Mouse (Mus musculus) midbrain, embryonic 11.5 days (tissue): ENCODE results near the gene Noc4l. TPM values are rescaled to one million over a fixed set of nuclear protein-coding genes. Genes with fewer than 3 reads are reported as not detected.

Source experiments
- ATAC-seq: fragments of 200-750 bp; cut with Nextera tagmentation; 2 replicates; pipeline ENCODE4 v1.8.0; 2017; ENCODE audit warnings: moderate TSS enrichment, moderate library complexity; ENCODE audit not compliant: low FRiP score
- DNase-seq: peaks from one replicate; pipeline ENCODE4 v3.0.0; 2015; ENCODE audit warnings: low spot score; ENCODE audit errors: missing footprints
- H3K27ac ChIP-seq: fragments of 300-500 bp; sonication (generic); 2 replicates; pipeline ENCODE4 v1.5.1; 2014; ENCODE audit warnings: low read depth, low read length
- H3K27me3 ChIP-seq: fragments of 300-500 bp; sonication (generic); 2 replicates; pipeline ENCODE4 v1.6.1; 2014; ENCODE audit warnings: mild to moderate bottlenecking, low read length, moderate library complexity, mixed read lengths; ENCODE audit not compliant: control insufficient read depth, insufficient read depth
- H3K36me3 ChIP-seq: fragments of 300-500 bp; sonication (generic); 2 replicates; pipeline ENCODE4 v1.6.1; 2014; ENCODE audit warnings: mild to moderate bottlenecking, low read length, moderate library complexity, mixed read lengths; ENCODE audit not compliant: control insufficient read depth, insufficient read depth
- H3K4me1 ChIP-seq: fragments of 300-500 bp; sonication (generic); 2 replicates; pipeline ENCODE4 v1.6.1; 2014; ENCODE audit warnings: low read length; ENCODE audit not compliant: control insufficient read depth, insufficient read depth
- H3K4me2 ChIP-seq: fragments of 300-500 bp; sonication (generic); 2 replicates; pipeline ENCODE4 v1.6.1; 2014; ENCODE audit warnings: mild to moderate bottlenecking, moderate library complexity
- H3K4me3 ChIP-seq: fragments of 300-500 bp; sonication (generic); 2 replicates; pipeline ENCODE4 v1.5.1; 2014; ENCODE audit warnings: low read depth, low read length
- H3K9ac ChIP-seq: fragments of 300-500 bp; sonication (generic); 2 replicates; pipeline ENCODE4 v1.6.1; 2014; ENCODE audit warnings: low read length
- H3K9me3 ChIP-seq: fragments of 300-500 bp; sonication (generic); 2 replicates; pipeline ENCODE4 v1.6.1; 2016; ENCODE audit warnings: low read length; ENCODE audit not compliant: control insufficient read depth
- WGBS: fragments of 180-500 bp; shearing (Covaris S2); extraction: QIAGEN DNeasy Blood & Tissue Kit; methylation state at CpG from one replicate; pipeline ENCODE4 v1.1.7; 2014; 5-methylcytosine and 5-hydroxymethylcytosine counted together
- polyA plus RNA-seq: library from polyadenylated mRNA; unstranded; fragments of >200 nt; fragmentation: Nextera tagmentation; extraction: Ambion mirVana; gene quantifications from 2 replicates; pipeline ENCODE4 v1.2.1, GENCODE M21; 2014

Gene Noc4l
- polyA plus RNA-seq, 1 experiment from 2014 or later = 54.7 TPM

- Histone ChIP-seq H3K27ac (no peak overlapping the region), H3K9me3 (no peaks in the 10 kb centered on the region), H3K27me3 (no peaks in the 10 kb centered on the region), H3K9ac (no peak overlapping the region), H3K4me1 (no peaks in the 10 kb centered on the region), H3K36me3 (no peaks in the 10 kb centered on the region), H3K4me2 (no peak overlapping the region), H3K4me3 (no peak overlapping the region)
- peak; percentile 41 for DNase-seq
- 84% methylated on average over 5 of the region's 5 CpGs for WGBS
- no peak for ATAC-seq
Measured at GRCm38 (mm10) chr5:110611435-110612158, 41.6 kb downstream of the Noc4l start.

GRCm38 (mm10) chr5:110610484-110610883, 42.7 kb downstream of the Noc4l start:
- 94% methylated on average over 7 of the region's 7 CpGs for WGBS
- no peak overlapping the region for H3K9ac ChIP-seq
- H3K36me3 ChIP-seq = no peaks in the 10 kb centered on the region
- H3K4me3 ChIP-seq = no peak overlapping the region
- ATAC-seq = no peak
- no peak overlapping the region for H3K4me2 ChIP-seq
- H3K27me3 ChIP-seq = no peaks in the 10 kb centered on the region
- DNase-seq = peak; percentile 56
- no peaks in the 10 kb centered on the region for H3K9me3 ChIP-seq
- H3K27ac ChIP-seq = no peak overlapping the region
- no peaks in the 10 kb centered on the region for H3K4me1 ChIP-seq

- no peak overlapping the region for H3K9ac ChIP-seq
- H3K36me3 ChIP-seq = no peaks in the 10 kb centered on the region
- WGBS = 84% methylated on average over 5 of the region's 5 CpGs
- no peaks in the 10 kb centered on the region for H3K4me1 ChIP-seq
- H3K27me3 ChIP-seq = no peaks in the 10 kb centered on the region
- H3K4me3 ChIP-seq = no peak overlapping the region
- DNase-seq = peak; percentile 28
- no peak for ATAC-seq
- H3K4me2 ChIP-seq = no peak overlapping the region
- H3K9me3 ChIP-seq = no peaks in the 10 kb centered on the region
- H3K27ac ChIP-seq = no peak overlapping the region
Measured at GRCm38 (mm10) chr5:110609868-110610267, 43.3 kb downstream of the Noc4l start.

- 96% methylated on average over 3 of the region's 3 CpGs for WGBS
- Histone ChIP-seq H3K4me2 (no peak overlapping the region), H3K27me3 (no peaks in the 10 kb centered on the region), H3K36me3 (no peaks in the 10 kb centered on the region), H3K9me3 (no peaks in the 10 kb centered on the region), H3K4me1 (no peaks in the 10 kb centered on the region), H3K4me3 (no peak overlapping the region), H3K27ac (no peak overlapping the region), H3K9ac (no peak overlapping the region)
- no peak for ATAC-seq
- DNase-seq = no peak
Measured at GRCm38 (mm10) chr5:110609425-110609824, 43.8 kb downstream of the Noc4l start.

- peak; percentile 78 for DNase-seq
- Histone ChIP-seq H3K27me3 (no peaks in the 10 kb centered on the region), H3K36me3 (no peaks in the 10 kb centered on the region), H3K4me1 (no peaks in the 10 kb centered on the region), H3K9me3 (no peaks in the 10 kb centered on the region), H3K27ac (no peak overlapping the region), H3K4me3 (no peak overlapping the region), H3K9ac (no peak overlapping the region), H3K4me2 (no peak overlapping the region)
- 62% methylated on average over 8 of the region's 8 CpGs for WGBS
- ATAC-seq = no peak
Measured at GRCm38 (mm10) chr5:110608941-110609340, 44.3 kb downstream of the Noc4l start.

GRCm38 (mm10) chr5:110608336-110608735, 44.9 kb downstream of the Noc4l start:
- Histone ChIP-seq H3K4me1 (no peaks in the 10 kb centered on the region), H3K9ac (no peak overlapping the region), H3K36me3 (no peaks in the 10 kb centered on the region), H3K9me3 (no peaks in the 10 kb centered on the region), H3K4me2 (no peak overlapping the region), H3K4me3 (no peak overlapping the region), H3K27me3 (no peaks in the 10 kb centered on the region), H3K27ac (no peak overlapping the region)
- peak; percentile 23 for DNase-seq
- 83% methylated on average over 6 of the region's 6 CpGs for WGBS
- ATAC-seq = no peak

- DNase-seq (no peak), ATAC-seq (no peak)
- H3K36me3 ChIP-seq = no peaks in the 10 kb centered on the region
- no peaks in the 10 kb centered on the region for H3K4me1 ChIP-seq
- H3K27ac ChIP-seq = no peak overlapping the region
- no peaks in the 10 kb centered on the region for H3K27me3 ChIP-seq
- 66% methylated on average over 3 of the region's 3 CpGs for WGBS
- no peaks in the 10 kb centered on the region for H3K9me3 ChIP-seq
- no peak overlapping the region for H3K4me3 ChIP-seq
- H3K9ac ChIP-seq = no peak overlapping the region
- no peak overlapping the region for H3K4me2 ChIP-seq
Measured at GRCm38 (mm10) chr5:110607767-110608166, 45.5 kb downstream of the Noc4l start.

GRCm38 (mm10) chr5:110605531-110606221, 47.5 kb downstream of the Noc4l start:
- Histone ChIP-seq H3K27ac (no peak overlapping the region), H3K27me3 (no peaks in the 10 kb centered on the region), H3K9ac (no peak overlapping the region), H3K36me3 (no peaks in the 10 kb centered on the region), H3K4me3 (no peak overlapping the region), H3K4me2 (no peak overlapping the region), H3K9me3 (no peaks in the 10 kb centered on the region), H3K4me1 (no peaks in the 10 kb centered on the region)
- ATAC-seq (no peak), DNase-seq (peak; percentile 44)
- 63% methylated on average over 5 of the region's 5 CpGs for WGBS

- 89% methylated on average over 2 of the region's 2 CpGs for WGBS
- Histone ChIP-seq H3K4me2 (no peak overlapping the region), H3K27ac (no peak overlapping the region), H3K27me3 (no peaks in the 10 kb centered on the region), H3K9ac (no peak overlapping the region), H3K4me1 (no peaks in the 10 kb centered on the region), H3K36me3 (no peaks in the 10 kb centered on the region), H3K4me3 (no peak overlapping the region), H3K9me3 (no peaks in the 10 kb centered on the region)
- ATAC-seq (no peak), DNase-seq (peak; percentile 17)
Measured at GRCm38 (mm10) chr5:110604311-110604710, 48.9 kb downstream of the Noc4l start.
